Mouse (Mus musculus) embryonic facial prominence, embryonic 12.5 days (tissue): ENCODE data around the gene Dock9. TPM values are rescaled to one million over a fixed set of nuclear protein-coding genes. Genes with fewer than 3 reads are reported as not detected.
"Not testable (repeated sequence)": the region's sequence is repeated elsewhere in the genome, so short reads cannot be mapped to it uniquely, and the experiment has no call there.

ENCODE experiments used
- ATAC-seq: fragments of 200-750 bp; cut with Nextera tagmentation; 2 replicates; pipeline ENCODE4 v1.8.0; 2017; ENCODE audit not compliant: insufficient number of reproducible peaks, insufficient read depth, low FRiP score, low TSS enrichment
- H3K27ac ChIP-seq: fragments of 300-500 bp; sonication (generic); 2 replicates; pipeline ENCODE4 v1.5.1; 2016; ENCODE audit warnings: mild to moderate bottlenecking
- H3K27me3 ChIP-seq: fragments of 300-500 bp; sonication (generic); 2 replicates; pipeline ENCODE4 v1.6.1; 2016; ENCODE audit warnings: mild to moderate bottlenecking, moderate library complexity
- H3K36me3 ChIP-seq: fragments of 300-500 bp; sonication (generic); 2 replicates; pipeline ENCODE4 v1.6.1; 2016; ENCODE audit warnings: mild to moderate bottlenecking
- H3K4me1 ChIP-seq: fragments of 300-500 bp; sonication (generic); 2 replicates; pipeline ENCODE4 v1.6.1; 2016
- H3K4me2 ChIP-seq: fragments of 300-500 bp; sonication (generic); replicated peaks from 2 replicates; pipeline ENCODE4 v1.6.1; 2016; ENCODE audit warnings: mild to moderate bottlenecking, moderate library complexity
- H3K4me3 ChIP-seq: fragments of 300-500 bp; sonication (generic); 2 replicates; pipeline ENCODE4 v1.5.1; 2016; ENCODE audit warnings: mild to moderate bottlenecking
- H3K9ac ChIP-seq: fragments of 300-500 bp; sonication (generic); 2 replicates; pipeline ENCODE4 v1.6.1; 2016; ENCODE audit warnings: mild to moderate bottlenecking, moderate library complexity
- H3K9me3 ChIP-seq: fragments of 300-500 bp; sonication (generic); 2 replicates; pipeline ENCODE4 v1.6.1; 2016; ENCODE audit warnings: mild to moderate bottlenecking, moderate library complexity
- WGBS: fragments of 180-500 bp; shearing (Covaris S2); methylation state at CpG from one replicate; pipeline ENCODE4 v1.1.7; 2016; 5-methylcytosine and 5-hydroxymethylcytosine counted together
- polyA plus RNA-seq: library from polyadenylated mRNA; unstranded; fragments of >200 nt; fragmentation: Nextera tagmentation; extraction: Ambion mirVana; gene quantifications from 2 replicates; pipeline ENCODE4 v1.2.1, GENCODE M21; 2016

Gene Dock9
- polyA plus RNA-seq, 1 experiment from 2014 or later = 5.8 TPM

DNA sequence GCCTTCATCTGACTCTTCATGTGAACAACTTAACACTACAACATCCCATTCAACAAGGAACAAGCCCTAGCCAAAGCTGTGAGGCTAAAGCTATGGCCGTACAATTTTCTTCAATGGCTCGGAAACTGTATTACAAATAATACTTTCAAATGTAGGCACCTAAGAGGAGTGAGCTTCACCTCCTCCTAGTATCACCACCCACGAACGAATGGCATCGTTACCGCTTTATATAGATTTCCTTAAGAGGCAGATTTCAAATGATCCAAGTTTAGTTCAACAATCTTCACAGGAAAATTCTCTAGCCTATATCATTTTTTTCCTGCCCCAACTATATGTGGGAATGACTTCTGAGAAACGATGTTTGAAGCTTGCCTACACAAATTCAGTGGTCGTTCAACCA is 165.7 kb downstream of the Dock9 start:
- H3K4me2 ChIP-seq = no peak overlapping the region
- WGBS = 95% methylated on average over 8 of the region's 8 CpGs
- no peaks in the 10 kb centered on the region for H3K9me3 ChIP-seq
- H3K4me3 ChIP-seq = no peak overlapping the region
- H3K4me1 ChIP-seq = no peaks in the 10 kb centered on the region
- H3K27me3 ChIP-seq = no peaks in the 10 kb centered on the region
- ATAC-seq = no peak
- H3K9ac ChIP-seq = no peak overlapping the region
- H3K27ac ChIP-seq = no peak overlapping the region
- H3K36me3 ChIP-seq = no peaks in the 10 kb centered on the region

DNA sequence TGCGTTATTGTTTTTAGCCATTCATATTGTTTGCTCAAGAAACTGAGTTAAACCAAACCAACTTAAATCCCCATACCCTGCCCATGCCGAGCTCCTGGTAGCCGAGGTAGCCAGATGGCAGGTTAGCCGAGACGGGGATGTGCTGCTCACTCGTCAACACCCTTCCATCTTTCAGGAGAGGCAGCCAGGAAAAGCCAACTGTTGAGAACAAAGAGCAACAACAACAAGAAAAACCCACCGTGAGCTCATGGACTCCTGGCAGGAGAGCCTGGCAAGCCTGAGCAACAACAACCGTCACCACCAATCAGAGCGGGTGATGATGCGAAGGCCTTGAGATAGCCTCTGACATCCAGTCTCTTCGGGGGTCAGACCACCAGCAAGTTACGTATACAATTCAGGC is 170.9 kb downstream of the Dock9 start:
- Histone ChIP-seq H3K4me3 (no peak overlapping the region), H3K9ac (no peak overlapping the region), H3K27me3 (no peaks in the 10 kb centered on the region), H3K36me3 (no peaks in the 10 kb centered on the region), H3K4me1 (no peaks in the 10 kb centered on the region), H3K9me3 (no peaks in the 10 kb centered on the region), H3K4me2 (no peak overlapping the region), H3K27ac (no peak overlapping the region)
- no peak for ATAC-seq
- WGBS = 86% methylated on average over 12 of the region's 12 CpGs

DNA sequence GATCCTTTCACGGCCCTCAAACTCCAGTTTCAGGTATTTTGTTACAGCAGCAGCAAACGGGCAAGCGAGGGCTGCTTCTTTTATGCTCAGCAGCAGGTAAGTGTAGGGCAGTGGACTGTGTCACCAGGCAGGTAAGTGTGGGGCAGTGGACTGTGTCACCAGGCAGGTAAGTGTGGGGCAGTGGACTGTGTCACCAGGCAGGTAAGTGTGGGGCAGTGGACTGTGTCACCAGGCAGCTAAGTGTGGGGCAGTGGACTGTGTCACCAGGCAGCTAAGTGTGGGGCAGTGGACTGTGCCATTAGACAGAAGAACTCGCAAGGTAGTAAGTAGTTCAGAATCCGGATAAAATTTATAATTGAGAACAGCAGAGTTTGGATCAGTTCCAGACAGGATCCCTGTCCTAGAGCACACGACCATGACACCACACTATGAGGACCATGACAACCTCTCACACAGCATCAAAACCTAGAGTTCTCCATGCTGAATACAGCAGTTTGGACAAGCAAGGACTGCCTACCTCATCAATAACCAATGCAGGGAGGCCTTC is 173.6 kb downstream of the Dock9 start:
- not testable (repeated sequence) for H3K27ac ChIP-seq, H3K4me2 ChIP-seq, ATAC-seq, H3K27me3 ChIP-seq, H3K4me1 ChIP-seq, H3K9me3 ChIP-seq, H3K4me3 ChIP-seq, H3K9ac ChIP-seq, H3K36me3 ChIP-seq
- 84% methylated on average over 6 of the region's 6 CpGs for WGBS

GRCm38 (mm10) chr14:121621806-121622205 is 175.8 kb downstream of the Dock9 start:
- no peaks in the 10 kb centered on the region for H3K27me3 ChIP-seq
- ATAC-seq = no peak
- no peaks in the 10 kb centered on the region for H3K4me1 ChIP-seq
- H3K4me3 ChIP-seq = no peak overlapping the region
- 89% methylated on average over 3 of the region's 3 CpGs for WGBS
- no peaks in the 10 kb centered on the region for H3K9me3 ChIP-seq
- no peak overlapping the region for H3K9ac ChIP-seq
- no peak overlapping the region for H3K4me2 ChIP-seq
- no peak overlapping the region for H3K27ac ChIP-seq
- no peaks in the 10 kb centered on the region for H3K36me3 ChIP-seq

GRCm38 (mm10) chr14:121620567-121620966 is 177.1 kb downstream of the Dock9 start:
- 70% methylated on average over 3 of the region's 3 CpGs for WGBS
- Histone ChIP-seq H3K9ac (no peak overlapping the region), H3K27ac (no peak overlapping the region), H3K4me1 (no peaks in the 10 kb centered on the region), H3K27me3 (no peaks in the 10 kb centered on the region), H3K4me2 (no peak overlapping the region), H3K9me3 (no peaks in the 10 kb centered on the region), H3K36me3 (no peaks in the 10 kb centered on the region), H3K4me3 (no peak overlapping the region)
- ATAC-seq = no peak

DNA sequence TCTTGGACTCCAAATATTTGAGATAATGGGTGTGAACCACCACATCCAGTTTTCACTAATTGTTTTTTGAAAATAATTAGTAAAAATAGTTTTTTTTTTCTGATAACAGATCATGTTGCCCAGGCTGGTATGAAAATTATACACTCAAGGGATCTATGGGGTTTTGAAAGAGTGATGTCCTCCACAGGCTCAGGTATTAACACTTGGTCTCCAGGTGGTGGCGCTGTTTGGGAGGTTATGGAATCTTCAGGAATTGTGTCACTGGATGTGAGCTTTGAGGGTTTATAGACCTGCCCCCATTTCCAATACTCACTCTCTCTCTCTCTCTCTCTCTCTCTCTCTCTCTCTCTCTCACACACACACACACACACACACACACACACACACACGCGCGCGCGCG is 177.5 kb downstream of the Dock9 start:
- Histone ChIP-seq H3K4me1 (no peaks in the 10 kb centered on the region), H3K9me3 (no peaks in the 10 kb centered on the region), H3K9ac (no peak overlapping the region), H3K4me3 (no peak overlapping the region), H3K27ac (no peak overlapping the region), H3K4me2 (no peak overlapping the region), H3K27me3 (no peaks in the 10 kb centered on the region), H3K36me3 (no peaks in the 10 kb centered on the region)
- WGBS = 98% methylated on average over 7 of the region's 7 CpGs
- no peak for ATAC-seq

DNA sequence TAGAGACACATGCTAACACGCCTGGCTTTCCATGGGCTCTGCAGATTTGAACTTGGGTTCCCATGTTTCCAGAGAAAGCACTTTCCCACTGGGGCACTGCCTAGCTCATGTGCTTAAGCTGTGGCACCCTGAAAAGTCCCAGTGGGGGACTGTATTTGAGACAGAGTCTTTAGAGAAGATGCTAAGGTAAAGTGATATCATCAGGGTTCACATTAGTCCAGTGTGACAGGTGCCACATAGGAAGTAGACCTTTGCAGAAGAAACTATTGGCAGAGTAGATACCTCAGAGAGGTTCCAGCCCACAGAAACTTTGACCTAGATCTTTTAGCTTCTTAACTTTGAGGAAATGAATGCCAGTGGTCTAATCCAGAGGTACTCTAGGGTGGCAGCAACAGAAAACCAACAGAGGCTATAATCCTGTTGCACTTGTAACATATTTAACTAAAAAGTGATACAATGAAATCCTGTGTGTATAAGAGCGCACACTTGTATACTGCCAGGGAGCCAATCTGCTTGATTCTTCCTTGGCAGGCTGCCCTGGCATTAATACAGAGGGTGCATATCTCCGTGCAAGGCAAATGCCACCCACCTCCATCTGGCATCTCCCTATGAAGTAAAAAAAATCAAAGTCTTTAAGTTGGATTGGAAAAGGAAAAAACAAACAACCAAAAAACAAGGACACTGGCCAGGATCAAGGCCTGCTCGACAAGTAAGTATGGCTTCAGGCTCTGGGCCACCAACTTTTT is 179.8 kb downstream of the Dock9 start:
- no peak for ATAC-seq
- Histone ChIP-seq H3K27me3 (no peaks in the 10 kb centered on the region), H3K27ac (no peak overlapping the region), H3K4me2 (no peak overlapping the region), H3K9ac (no peak overlapping the region), H3K36me3 (no peaks in the 10 kb centered on the region), H3K9me3 (no peaks in the 10 kb centered on the region), H3K4me3 (no peak overlapping the region), H3K4me1 (no peaks in the 10 kb centered on the region)
- WGBS = 83% methylated on average over 4 of the region's 4 CpGs

GRCm38 (mm10) chr14:121615431-121615830 is 182.2 kb downstream of the Dock9 start:
- H3K9me3 ChIP-seq = no peaks in the 10 kb centered on the region

DNA sequence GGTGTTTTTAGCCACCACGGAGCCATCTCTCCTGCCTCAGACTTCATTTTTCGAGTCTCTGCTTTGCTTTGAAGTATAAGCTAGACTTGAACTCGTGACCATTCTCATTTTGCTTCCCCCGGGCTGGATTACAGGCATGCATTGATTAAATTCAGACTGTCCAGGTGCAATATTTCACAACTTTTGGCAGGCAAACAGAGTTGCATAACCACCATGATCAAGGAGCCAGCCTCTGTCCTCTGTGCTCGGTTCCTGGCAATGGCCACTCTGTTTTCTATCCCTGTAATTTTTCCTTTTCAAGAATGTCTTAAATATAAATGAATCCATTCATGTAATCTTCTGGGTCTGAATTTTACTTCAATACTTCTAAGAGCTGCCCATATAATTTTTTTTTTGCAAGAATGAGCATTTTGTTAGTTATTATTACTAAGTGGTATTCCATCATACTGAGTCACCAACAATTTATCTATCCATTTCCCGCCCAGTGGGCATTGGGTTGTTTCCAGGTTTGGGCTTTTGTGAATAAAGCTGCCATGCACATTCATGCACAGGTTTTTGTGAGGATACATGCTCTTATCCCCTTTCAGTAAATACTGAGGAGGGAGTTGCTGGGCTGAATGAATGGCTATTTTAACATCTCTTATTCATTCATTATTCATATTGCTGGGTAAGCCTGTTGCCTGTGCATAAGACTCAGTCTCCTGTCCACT is 183.0 kb downstream of the Dock9 start:
- H3K9ac ChIP-seq = no peak overlapping the region
- no peaks in the 10 kb centered on the region for H3K9me3 ChIP-seq
- H3K4me3 ChIP-seq = no peak overlapping the region
- WGBS = 83% methylated on average over 6 of the region's 6 CpGs
- no peaks in the 10 kb centered on the region for H3K36me3 ChIP-seq
- H3K27ac ChIP-seq = no peak overlapping the region
- no peak for ATAC-seq
- no peaks in the 10 kb centered on the region for H3K4me1 ChIP-seq
- no peaks in the 10 kb centered on the region for H3K27me3 ChIP-seq
- H3K4me2 ChIP-seq = no peak overlapping the region

More at GRCm38 (mm10) chr14:121615431-121615830, 182.2 kb downstream of the Dock9 start:
- Histone ChIP-seq H3K36me3 (no peaks in the 10 kb centered on the region), H3K27me3 (no peaks in the 10 kb centered on the region), H3K4me2 (no peak overlapping the region), H3K9ac (no peak overlapping the region), H3K4me3 (no peak overlapping the region), H3K27ac (no peak overlapping the region), H3K4me1 (no peaks in the 10 kb centered on the region)
- no peak for ATAC-seq
- WGBS = 85% methylated on average over 10 of the region's 10 CpGs

DNA sequence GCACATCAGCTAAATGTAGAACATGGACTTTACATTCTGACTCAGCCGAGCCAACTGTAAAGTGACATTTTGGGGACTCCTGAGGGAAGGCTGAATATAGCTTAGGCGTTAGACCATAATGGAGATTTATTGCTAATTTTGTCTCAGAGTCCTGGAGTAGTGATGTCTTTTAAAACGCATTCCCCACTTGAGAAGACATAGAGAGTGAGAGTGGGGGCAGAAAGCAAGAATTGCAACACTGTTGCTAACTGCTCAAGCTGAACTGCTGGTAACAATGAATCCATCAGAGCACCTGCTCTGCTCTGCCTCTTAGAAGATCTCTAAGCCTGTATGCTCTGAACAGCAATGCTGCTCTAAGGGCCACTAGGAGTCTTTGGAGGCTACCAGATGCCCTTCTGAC is 184.1 kb downstream of the Dock9 start:
- Histone ChIP-seq H3K9me3 (no peaks in the 10 kb centered on the region), H3K27me3 (no peaks in the 10 kb centered on the region), H3K4me2 (no peak overlapping the region), H3K4me3 (no peak overlapping the region), H3K27ac (no peak overlapping the region), H3K36me3 (no peaks in the 10 kb centered on the region), H3K9ac (no peak overlapping the region), H3K4me1 (0 out of 2 replicates have a peak, but pooled peaks cover 1% of the 10 kb centered on the region)
- WGBS = 84% methylated on average over 3 of the region's 3 CpGs
- no peak for ATAC-seq

DNA sequence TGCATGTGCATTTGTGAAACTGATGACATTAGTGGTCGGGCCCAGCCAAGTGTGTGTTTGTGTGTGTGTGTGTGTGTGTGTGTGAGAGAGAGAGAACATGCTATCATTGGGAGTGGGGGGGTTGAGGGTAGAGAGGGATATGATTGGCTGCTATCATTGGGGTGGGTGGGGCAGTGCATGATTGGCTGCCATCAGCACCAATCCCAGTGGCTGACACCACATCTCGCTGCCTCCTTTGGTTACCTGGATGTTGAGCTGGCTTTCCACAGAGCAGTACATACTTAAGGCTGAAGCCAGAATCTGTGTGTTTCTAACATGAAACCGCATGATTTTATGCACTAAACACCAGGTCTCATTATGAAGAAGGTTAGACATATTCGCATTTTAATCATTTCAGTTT is 184.7 kb downstream of the Dock9 start:
- Histone ChIP-seq H3K27me3 (no peaks in the 10 kb centered on the region), H3K4me3 (no peak overlapping the region), H3K4me1 (0 out of 2 replicates have a peak, but pooled peaks cover 6% of the 10 kb centered on the region), H3K4me2 (no peak overlapping the region), H3K9me3 (no peaks in the 10 kb centered on the region), H3K36me3 (no peaks in the 10 kb centered on the region), H3K27ac (no peak overlapping the region), H3K9ac (no peak overlapping the region)
- WGBS = 88% methylated on average over 4 of the region's 4 CpGs
- no peak for ATAC-seq

GRCm38 (mm10) chr14:121611533-121611932 is 186.1 kb downstream of the Dock9 start:
- Histone ChIP-seq H3K36me3 (no peaks in the 10 kb centered on the region), H3K9me3 (no peaks in the 10 kb centered on the region), H3K4me3 (no peak overlapping the region), H3K4me2 (no peak overlapping the region), H3K9ac (no peak overlapping the region), H3K4me1 (0 out of 2 replicates have a peak, but pooled peaks cover 6% of the 10 kb centered on the region), H3K27ac (no peak overlapping the region), H3K27me3 (no peaks in the 10 kb centered on the region)
- 59% methylated on average over 4 of the region's 4 CpGs for WGBS
- ATAC-seq = no peak
